Mouse (Mus musculus) retina, adult 2 months (tissue): Measurements from ENCODE around the gene Ampd1.
A peak's percentile ranks its signal among the peaks of the same experiment; 100 is the strongest.
"Not testable (repeated sequence)": the region's sequence is repeated elsewhere in the genome, so short reads cannot be mapped to it uniquely, and the experiment has no call there.

Experiments
- DNase-seq: peaks from one replicate; pipeline ENCODE4 v3.0.0-alpha.2; 2012; ENCODE audit warnings: low read depth, low spot score

Ampd1 gene

DNA sequence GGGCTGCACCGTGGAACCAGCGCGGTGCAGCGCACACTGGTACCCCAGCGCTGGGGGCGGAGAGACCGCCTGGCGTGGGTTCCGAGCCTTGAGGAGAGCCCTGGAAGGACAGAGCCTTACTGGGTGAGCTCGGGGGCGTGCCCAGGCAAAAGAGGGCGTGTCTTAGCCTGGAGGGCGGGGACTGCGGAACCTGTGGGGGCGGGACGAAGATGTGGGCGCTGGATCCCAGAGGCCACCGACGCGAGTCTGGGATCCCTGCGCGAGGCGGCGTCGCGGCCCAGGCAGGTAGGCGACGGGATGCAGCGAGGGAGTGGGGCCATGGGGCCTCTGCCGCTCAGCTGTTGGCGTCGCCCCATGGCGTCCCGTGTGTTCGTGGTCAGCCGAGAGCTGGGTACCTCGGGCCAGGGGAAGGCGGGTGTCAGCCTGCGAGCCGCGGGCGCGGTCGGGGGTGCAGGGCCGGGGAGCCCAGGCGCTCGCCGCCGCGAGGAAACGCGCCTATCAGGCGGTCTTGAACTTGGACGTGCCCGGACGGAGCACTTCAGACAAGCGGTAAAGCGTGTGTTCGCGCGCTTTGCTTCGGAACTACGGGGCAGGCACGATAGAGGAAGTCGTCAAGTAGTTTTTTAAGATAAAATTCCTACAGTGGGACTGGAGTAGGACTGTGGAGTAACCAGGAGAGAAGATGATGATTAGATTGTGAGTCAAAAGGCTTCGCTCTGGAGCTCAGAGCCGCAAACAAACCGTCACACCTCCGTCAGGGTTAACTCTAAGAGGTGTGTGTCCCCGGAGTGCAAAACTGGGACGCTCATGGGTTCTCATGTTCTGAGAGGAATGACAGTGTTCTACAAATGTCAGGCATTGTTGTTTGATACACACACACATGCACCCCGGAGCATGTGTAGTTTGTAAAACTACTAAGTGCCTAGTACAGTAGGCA lies 28.9 kb downstream of the Ampd1 start, which contains the start of gene Dennd2c:
TSS of gene Dennd2c (plus strand) at position 151 of the 937 bp plus-strand sequence.
- DNase-seq: peak; percentile 49

DNA sequence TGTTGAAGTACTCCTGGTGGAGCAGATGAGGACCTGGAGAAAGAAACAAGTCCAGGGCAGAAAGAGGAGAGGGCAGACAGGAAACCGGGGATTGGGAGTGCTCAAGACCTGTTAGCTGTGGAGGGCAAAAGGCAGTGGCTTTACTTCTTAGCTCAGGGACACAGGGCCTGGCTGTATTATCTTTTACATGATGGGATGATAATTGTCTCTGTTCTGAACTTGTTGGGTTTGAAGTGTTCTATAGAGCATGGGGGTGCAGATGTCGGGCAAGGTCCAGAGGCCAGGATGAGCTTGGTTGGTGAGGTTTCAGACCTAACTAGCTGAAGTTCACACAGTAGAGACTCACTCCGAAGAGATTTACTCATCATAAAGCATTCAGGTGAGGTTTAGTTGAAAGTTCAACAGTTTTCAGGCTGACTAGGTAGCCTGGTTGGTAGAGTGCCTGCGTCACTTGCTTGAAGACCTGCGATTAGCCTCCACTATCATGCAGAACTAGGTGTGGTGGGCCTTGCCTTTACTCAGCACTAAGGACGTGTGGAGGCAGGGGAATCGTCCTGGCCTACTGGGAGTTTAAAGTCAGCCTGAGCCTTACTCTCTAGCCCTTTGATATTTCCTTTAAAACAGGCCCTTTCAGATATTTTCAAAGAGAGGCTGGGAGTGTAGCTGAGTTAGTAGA lies 33.9 kb downstream of the Ampd1 start:
- no peak for DNase-seq

DNA sequence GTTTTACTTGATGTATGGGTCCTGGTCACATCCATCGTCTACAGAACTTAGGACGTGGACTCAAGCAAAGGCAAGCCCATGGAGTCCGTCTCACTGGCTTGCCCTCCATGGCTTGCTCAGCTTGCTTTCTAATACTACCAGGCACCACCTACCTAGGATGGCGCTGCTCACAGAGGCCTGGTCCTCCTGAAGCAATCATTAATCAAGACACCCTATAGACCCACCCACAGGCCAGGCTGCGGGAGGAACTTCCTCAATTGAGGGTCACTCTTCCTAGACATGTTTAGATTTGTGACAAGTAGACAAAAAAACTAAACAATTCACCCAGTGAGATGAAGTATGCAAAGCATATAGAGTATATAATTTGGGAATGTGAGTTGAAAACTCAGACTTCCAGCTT lies 38.4 kb downstream of the Ampd1 start:
- no peak for DNase-seq

DNA sequence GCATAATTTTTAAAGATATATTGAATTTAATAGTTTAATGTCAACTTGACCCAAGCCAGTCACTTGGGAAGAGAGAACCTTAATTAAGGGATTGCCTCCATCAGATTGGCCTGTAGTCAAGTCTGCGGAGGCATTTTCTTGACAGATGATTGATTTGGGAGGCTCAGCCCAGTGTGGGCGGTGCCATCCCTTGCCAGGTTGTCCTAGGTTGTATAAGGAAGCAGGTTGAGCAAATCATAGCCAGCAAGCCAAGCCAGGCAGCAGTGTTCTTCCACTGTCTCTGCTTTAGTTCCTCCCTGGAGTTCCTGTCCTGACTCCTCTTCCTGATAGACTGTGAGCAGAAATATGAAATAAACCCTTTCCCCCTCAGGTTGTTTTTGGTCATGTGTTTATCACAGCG lies 49.8 kb downstream of the Ampd1 start:
- DNase-seq: no peak

DNA sequence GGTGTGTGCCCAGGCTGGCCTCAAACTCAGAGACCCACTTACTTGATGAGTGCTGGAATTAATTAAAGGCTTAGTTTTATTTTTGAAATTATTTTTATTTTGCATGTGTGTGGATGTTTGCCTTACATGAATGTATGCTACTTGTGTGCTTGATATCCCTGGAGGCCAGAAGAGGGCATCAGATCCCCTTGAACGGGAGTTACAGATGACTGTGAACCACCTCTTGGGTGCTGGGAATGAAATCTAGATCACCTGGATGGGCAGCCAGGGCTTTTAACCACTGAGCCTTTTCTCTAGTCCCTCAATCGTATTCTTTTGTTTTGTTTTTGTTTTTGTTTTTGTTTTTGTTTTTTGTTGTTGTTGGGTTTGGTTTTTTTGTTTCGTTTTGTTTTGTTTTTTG lies 52.3 kb downstream of the Ampd1 start:
- DNase-seq: no peak

DNA sequence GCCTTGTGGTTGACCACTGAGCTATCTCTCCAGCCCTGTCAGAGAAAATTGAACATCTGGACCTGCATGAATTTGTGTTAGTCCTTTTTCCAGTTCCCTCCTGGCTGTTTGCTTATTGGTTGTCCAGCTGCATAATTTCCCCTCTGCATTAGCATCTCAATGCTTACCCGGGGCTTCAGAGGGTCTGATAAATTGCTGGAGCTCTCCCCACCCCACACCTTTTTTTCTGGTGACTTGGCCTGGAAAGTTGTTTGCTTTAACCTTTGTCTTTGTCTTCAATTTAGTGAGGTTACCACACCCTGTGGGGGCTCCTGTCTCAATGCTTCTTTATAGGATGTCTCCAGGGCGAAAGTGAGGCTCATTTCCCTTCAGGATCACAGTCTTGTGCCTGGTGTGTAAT lies 53.4 kb downstream of the Ampd1 start:
- no peak for DNase-seq

DNA sequence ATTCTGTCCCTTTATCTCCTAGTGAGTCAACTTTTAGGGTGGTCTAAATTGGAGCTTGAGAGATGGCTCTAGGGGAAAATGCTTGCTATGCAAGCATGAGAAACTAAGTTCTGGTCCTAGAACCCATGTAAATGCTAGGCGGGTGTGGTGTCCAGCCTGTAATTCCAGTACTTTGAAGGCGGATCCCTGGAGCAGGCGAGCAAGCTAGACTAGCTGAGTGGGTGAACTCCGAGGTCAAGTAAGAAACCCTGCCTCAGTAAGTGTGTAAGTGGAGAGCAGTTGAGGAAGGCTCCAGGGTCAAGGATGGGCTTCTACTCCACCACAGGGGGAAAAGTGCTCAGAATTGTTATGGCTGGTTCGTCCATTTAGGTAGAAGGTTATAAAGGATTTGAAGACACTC lies 53.9 kb downstream of the Ampd1 start:
- DNase-seq: no peak

DNA sequence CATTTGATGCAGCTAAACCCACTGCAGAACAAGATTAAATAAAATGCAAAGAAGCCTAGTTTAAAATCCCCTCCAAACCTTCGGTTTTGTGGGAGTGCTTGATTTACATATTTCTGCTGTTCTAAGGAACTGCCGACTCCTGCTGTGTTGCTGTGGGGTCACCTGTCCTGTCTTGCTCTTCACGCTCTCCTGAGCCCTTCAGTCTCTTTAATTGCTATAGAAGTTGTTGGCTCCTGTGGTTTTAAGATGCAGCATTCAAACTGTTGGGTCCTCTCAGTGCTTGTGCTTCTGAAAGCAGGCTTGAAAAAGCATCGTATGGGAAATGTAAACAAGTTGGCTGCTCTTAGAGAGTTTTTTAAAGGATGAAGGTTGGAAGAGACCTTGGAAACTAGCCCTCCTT lies 54.4 kb downstream of the Ampd1 start:
- DNase-seq: no peak

DNA sequence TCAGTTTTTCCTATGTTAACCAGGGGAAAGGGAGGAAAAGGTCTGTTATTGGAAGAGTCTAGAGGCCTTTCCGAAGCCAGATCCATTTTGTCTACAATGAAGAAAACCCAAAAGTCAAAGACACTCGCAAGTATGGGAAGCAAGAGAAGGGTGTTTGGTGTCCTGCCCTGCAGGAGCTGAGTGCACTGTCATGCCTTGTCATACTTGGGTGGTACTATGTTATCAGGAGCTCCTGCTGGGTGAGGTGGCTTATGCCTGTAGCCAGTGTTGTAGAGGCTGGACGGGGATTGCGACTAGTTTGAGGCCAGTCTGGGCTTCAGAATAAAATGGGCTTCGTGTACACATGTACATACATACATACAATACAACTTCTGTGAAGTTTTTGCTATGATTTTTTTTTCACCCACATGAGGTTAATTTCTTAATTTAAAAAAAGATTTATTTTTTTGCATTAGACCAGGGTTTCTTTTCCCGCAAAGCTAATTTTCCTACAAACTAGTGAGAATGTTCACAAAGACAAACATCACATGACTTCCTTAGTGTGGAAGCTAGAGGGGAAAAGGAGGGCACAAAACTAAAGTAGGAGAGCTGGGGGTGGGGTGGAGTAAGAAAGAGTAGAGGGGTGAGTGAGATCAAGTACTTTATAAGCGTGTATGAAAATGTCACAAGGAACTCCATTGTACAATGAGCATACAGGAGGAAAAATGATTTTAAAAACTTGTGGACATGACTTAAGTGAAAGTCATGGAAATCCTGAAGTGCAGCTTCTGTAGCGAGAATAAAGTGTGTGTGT lies 55.7 kb downstream of the Ampd1 start:
- DNase-seq: no peak

DNA sequence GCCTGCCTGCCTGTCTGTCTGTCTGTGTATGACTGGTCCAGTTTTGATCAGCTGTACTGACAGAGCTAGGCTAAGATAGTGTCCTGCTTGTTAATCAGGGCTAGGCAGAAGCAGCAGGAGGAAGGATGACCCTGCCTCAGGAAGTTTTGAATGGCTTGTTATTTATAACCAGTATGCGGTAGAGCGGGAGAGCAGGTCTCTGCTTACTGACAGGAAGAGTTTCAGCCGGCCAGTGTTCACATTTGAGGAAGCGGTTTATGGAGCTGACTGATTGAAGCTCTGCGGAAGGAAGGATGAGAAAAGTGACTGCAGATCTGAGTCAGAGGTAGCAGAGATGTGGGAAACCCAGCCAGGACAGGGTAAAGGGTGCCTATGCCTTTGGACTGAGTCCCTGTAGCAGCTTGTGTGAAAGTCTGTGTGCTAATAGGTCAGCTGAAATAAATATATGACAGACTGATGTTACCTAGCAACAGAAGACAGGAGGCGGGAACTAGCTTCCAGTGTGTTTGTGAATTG lies 56.5 kb downstream of the Ampd1 start:
- DNase-seq: no peak

DNA sequence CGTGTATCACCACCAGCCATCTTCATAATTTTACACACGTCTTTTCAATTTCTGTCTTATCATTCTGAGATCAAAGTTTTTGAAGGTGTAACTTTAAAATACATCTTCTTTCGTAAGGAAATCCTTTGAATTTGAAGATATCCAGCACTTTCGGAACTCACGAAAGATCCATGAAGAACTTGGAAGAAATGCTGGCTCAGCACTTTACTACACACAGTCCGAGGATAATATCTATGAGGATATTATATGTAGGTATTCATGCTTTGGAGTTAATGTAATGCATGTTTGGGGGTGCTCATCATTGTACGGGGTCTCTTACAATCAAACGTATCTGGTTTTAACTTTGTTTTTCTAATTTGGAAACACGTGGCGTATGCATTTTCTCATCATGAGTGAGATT lies 59.3 kb downstream of the Ampd1 start:
- no peak for DNase-seq

DNA sequence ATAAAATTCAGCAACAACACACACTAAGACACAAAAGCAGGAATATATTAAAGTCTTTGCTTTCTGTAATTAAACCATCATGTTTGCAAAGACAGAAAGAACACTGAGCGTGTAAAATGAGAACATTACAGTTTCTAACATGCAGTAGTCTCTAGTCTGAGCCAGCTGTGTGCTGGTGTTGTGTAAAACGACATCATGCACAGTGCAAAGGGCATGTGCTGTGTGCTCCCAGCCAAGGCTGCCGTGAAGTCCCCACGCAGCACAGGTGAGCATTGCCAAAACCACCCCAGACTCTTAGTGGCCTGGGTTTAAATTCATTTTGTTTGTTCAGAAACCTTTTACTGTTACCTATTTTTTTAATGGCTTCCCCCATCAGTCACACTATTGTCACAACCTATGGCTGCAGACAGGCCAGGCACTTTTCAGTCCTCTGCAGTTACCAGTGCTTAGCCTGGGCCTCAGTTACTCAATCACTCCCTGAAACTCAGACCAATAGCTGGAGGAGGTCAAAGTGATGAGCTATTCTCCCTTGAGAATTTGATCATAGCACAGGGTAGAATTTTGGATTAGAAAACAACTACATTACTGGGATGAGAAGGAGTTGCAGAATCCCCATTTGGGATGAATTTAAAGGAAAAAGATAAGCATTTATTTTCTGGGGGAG lies 62.7 kb downstream of the Ampd1 start:
- no peak for DNase-seq

DNA sequence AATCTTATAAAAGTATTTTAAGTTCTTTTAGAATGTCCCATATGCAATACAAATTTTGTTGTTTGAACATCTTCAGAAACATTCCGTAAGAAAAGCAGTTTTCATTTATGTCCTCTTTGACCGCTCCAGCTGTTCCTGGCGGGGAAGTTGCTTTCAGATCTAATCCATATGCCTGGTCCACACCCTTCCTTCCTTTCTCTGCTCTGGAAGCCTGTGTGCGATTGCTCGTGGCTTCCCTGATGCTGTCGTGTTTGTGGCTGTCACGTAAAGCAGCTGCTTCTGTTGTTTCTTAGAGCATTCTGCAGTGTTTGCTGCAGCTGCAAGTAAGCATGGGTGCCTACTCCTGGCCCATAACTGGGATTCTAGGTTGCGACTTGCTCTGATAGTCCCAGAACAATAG lies 65.2 kb downstream of the Ampd1 start:
- DNase-seq: no peak

DNA sequence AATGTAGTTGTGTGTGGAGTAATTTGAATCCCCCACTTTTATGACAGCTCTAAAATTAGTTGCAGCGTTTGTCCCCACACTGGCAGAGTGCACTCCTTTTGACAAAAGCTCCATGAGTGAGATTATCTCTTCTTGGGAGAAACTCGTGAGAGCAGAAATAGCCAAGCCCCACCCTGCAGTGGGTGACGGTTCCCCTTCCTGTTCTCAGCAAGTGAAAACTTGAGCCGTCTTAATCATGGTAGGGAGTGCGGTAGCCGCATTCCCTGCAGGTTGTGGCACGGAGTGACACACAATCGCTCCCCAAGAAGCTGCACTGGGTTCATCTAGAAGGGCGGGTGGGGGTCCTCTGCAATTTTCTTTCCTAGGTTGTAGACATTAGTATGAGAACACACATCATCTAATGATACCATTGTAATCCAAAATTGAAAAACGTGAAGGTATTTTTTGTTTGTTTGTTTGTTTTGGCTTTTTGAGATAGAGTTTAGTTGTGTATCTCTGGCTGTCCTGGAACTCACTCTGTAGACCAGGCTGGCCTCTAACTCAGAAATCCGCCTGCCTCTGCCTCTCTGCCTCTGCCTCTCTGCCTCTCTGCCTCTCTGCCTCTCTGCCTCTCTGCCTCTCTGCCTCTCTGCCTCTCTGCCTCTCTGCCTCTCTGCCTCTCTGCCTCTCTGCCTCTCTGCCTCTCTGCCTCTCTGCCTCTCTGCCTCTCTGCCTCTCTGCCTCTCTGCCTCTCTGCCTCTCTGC lies 66.5 kb downstream of the Ampd1 start:
- DNase-seq: not testable (repeated sequence)

DNA sequence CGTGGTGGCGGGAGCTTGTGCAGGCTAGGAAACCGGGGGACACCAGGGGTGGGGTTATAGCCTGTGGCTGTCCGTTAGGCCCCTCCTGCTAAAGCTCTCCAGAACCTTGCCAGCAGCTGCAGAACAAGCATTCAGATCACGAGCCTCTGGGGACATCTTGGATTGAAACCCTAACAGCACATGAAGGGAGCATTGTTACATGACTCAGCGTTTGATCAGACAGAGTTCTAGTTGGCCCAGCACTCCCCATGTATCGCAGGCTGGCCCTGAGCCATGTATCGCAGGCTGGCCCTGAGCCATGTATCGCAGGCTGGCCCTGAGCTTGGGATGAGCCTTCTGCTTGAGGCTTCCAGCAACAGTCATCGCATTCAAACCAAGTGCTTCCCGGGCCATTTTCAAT lies 67.5 kb downstream of the Ampd1 start:
- DNase-seq: no peak

DNA sequence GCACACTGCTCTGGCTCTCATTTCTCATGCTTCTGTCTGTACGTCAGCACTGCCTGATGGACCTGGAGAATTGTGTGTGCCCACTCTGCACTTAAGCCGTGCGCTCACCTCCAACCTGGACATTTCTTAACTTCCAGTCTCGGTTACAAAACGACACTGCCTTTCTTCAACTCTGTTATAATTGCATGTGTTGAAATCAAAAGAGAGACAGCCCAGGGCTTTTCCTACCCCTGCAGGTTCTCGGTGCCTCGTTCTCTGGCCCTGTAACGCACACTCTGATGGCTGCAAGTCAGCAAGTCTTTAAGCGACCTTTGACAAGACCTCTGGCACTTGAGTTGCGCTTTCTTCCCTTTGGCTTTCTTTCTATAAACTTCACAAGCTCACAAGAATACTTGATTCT lies 68.6 kb downstream of the Ampd1 start:
- no peak for DNase-seq

DNA sequence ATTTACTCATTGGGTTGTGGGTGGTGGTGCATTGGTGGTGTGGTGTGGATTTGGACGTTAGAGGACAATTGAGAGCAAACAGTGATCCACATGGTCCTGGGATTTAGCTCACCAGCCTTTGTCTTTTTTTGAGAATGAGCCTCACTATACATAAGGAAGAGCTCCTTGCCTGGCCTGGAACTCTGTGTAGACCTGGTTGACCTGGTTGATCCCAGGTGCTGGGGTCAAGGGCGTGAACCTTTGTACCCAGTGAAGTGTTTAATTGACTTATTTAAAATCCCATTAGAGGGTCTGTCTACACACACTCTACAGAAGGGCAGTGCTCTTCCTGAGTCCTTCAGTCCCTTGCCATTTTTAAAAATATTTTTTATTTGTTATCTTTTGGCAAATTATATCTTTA lies 71.5 kb downstream of the Ampd1 start:
- DNase-seq: no peak

DNA sequence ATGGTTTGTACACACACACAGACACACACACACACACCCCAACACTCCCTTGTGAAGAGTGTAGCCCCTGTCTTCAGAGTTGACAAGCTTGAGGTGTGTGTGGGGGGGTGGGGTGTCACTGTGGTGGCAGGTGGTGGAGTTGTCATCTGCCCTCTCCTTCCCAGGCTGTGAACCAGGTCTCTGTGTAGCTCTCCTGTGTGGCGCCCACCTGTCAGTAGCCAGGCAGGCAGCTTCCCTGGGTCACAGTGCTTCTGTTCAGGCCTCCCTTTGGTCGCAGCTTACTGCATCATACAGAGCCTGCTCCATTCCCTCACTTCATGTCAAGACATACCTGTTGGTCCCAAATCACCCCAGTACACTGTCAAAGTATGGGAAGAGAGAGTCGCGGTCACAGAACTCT lies 72.0 kb downstream of the Ampd1 start:
- no peak for DNase-seq

DNA sequence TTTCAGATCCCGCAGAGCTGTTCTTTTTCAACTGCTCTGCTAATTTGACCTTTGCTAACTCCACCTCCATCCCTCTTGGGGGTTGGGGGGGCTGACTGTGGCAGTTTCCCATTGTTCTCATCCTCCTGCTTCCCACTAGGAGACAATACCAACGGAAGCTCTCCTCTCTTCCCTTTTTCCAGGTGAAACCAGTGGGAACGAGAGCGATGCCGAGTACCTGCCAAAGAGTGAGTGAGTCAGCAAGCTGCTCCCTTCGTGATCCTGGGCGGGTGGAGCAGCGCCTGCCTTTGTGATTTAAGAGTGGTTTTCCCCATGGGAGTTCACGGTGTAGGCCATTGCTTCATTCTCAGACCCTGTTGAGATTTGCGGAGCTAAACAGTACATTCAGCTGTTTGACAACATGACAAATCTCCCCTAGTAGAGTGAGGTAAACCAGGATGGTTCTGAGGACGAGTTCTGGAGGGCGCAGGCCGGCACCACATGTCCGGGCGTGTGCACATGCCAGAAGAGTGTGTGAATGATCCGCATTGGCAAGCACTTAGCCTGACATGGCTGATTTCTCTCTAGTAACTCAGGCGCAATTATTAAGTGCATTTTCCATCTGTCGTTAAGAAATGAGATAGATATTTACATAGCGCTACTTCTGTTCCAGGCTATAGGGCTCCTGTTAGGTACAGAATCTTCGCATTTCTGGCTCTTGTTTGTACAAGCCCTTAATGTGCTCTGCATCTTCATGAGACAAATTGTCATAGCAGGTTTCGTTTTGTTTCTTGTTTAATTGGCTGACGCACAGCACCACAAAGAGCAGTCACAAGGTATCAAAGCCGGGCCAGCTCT lies 72.7 kb downstream of the Ampd1 start:
- no peak for DNase-seq

DNA sequence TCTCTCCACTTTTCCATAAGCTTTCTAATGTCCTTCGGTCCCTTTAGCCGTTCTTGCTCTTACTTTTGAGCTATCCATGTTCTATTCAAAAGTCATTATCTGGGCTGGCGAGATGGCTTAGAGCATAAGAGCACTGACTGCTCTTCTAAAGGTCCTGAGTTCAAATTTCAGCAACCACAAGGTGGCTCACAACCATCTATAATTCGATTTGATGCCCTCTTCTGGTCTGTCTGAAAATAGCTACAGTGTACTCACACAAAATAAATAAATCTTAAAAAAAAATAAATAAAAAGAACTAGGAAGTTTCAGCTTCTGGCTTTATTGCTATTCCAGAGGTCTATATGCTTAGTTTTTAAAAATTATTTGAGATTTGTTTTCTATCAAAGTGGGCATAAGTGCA lies 74.0 kb downstream of the Ampd1 start:
- no peak for DNase-seq
